Mouse (Mus musculus) urinary bladder, postnatal 14 days (tissue): ENCODE results near the gene Gm12184.
"Not testable (repeated sequence)": the region's sequence is repeated elsewhere in the genome, so short reads cannot be mapped to it uniquely, and the experiment has no call there.

Experiments
- DNase-seq: peaks from one replicate; pipeline ENCODE4 v3.0.0; 2021; ENCODE audit warnings: low spot score

Gm12184 gene

GRCm38 (mm10) chr11:48825979-48826751 is at the start of gene Gm12184, which contains the start of gene Trim7:
Gene Gm12184, minus strand, starts transcription at chr11:48826655.
Gene Trim7, plus strand, starts transcription at chr11:48826140.
- not testable (repeated sequence) for DNase-seq

GRCm38 (mm10) chr11:48875343-48875837 is 48.9 kb upstream of the Gm12184 start:
- DNase-seq: not testable (repeated sequence)

GRCm38 (mm10) chr11:48874465-48874864 is 48.0 kb upstream of the Gm12184 start:
- DNase-seq: peak; percentile 56

- DNase-seq: no peak
These were observed 47.3 kb upstream of the Gm12184 start for GRCm38 (mm10) chr11:48873591-48874290.

GRCm38 (mm10) chr11:48872695-48873300 is 46.3 kb upstream of the Gm12184 start:
- DNase-seq: no peak

- DNase-seq: peak; percentile 19
These were observed 45.5 kb upstream of the Gm12184 start for GRCm38 (mm10) chr11:48871817-48872541.

- peak; percentile 69 for DNase-seq
These were observed 44.8 kb upstream of the Gm12184 start, which contains the start of gene Irgm1 for GRCm38 (mm10) chr11:48871201-48871772. Gene Irgm1, minus strand, starts transcription at chr11:48871683.

- DNase-seq: no peak
These were observed 44.3 kb upstream of the Gm12184 start for GRCm38 (mm10) chr11:48870781-48871180.

- DNase-seq: no peak
These were observed 43.1 kb upstream of the Gm12184 start for GRCm38 (mm10) chr11:48869380-48870110.

GRCm38 (mm10) chr11:48866481-48866880 is 40.0 kb upstream of the Gm12184 start:
- no peak for DNase-seq

- DNase-seq: no peak
These were observed 37.4 kb upstream of the Gm12184 start for GRCm38 (mm10) chr11:48863808-48864207.

GRCm38 (mm10) chr11:48862784-48863319 is 36.4 kb upstream of the Gm12184 start:
- DNase-seq: no peak

- peak; percentile 70 for DNase-seq
These were observed 32.6 kb upstream of the Gm12184 start for GRCm38 (mm10) chr11:48859014-48859413.

- DNase-seq: peak; percentile 88
These were observed 27.2 kb upstream of the Gm12184 start for GRCm38 (mm10) chr11:48853474-48854180.

- DNase-seq: no peak
These were observed 26.4 kb upstream of the Gm12184 start for GRCm38 (mm10) chr11:48852624-48853473.

GRCm38 (mm10) chr11:48852190-48852589 is 25.7 kb upstream of the Gm12184 start:
- DNase-seq: no peak

- no peak for DNase-seq
These were observed 25.0 kb upstream of the Gm12184 start for GRCm38 (mm10) chr11:48851270-48851995.

GRCm38 (mm10) chr11:48850240-48850639 is 23.8 kb upstream of the Gm12184 start:
- no peak for DNase-seq
